Mouse (Mus musculus): ENCODE results near the gene Vmn1r148.
"Not testable (repeated sequence)": the region's sequence is repeated elsewhere in the genome, so short reads cannot be mapped to it uniquely, and the experiment has no call there.

The Vmn1r148 gene

GRCm38 (mm10) chr7:22413283-22413682 lies at the start of gene Vmn1r148:
Vmn1r148 (plus strand) TSS chr7:22413583.
- H3K4me1 ChIP-seq (replicated peaks; ENCODE audit: low read depth, low read length) = not testable (repeated sequence)

GRCm38 (mm10) chr7:22370939-22371338 lies 42.4 kb upstream of the Vmn1r148 start, which contains the start of gene Gm8660:
Gm8660 (minus strand) TSS chr7:22371039.
- H3K36me3 ChIP-seq (ENCODE audit: insufficient read depth, low read length); H3K9me3 ChIP-seq (ENCODE audit: low read length); H3K27me3 ChIP-seq (ENCODE audit: insufficient read depth, low read length); H3K4me3 ChIP-seq (replicated peaks; ENCODE audit: low read length); H3K4me1 ChIP-seq (replicated peaks; ENCODE audit: low read depth, low read length): not testable (repeated sequence)

More at GRCm38 (mm10) chr7:22413283-22413682, at the start of gene Vmn1r148:
- not testable (repeated sequence) for H3K4me3 ChIP-seq (replicated peaks; ENCODE audit: low read length); H3K27me3 ChIP-seq (ENCODE audit: insufficient read depth, low read length); H3K36me3 ChIP-seq (ENCODE audit: insufficient read depth, low read length); H3K9me3 ChIP-seq (ENCODE audit: low read length)

GRCm38 (mm10) chr7:22438129-22438528 lies 24.7 kb downstream of the Vmn1r148 start, which contains the start of gene Vmn1r149:
Vmn1r149 (minus strand) TSS chr7:22438229.
- H3K27me3 ChIP-seq (ENCODE audit: insufficient read depth, low read length); H3K4me3 ChIP-seq (replicated peaks; ENCODE audit: low read length); H3K9me3 ChIP-seq (ENCODE audit: low read length); H3K4me1 ChIP-seq (replicated peaks; ENCODE audit: low read depth, low read length); H3K36me3 ChIP-seq (ENCODE audit: insufficient read depth, low read length): not testable (repeated sequence)

- H3K36me3 ChIP-seq (ENCODE audit: insufficient read depth, low read length); H3K4me1 ChIP-seq (replicated peaks; ENCODE audit: low read depth, low read length); H3K27me3 ChIP-seq (ENCODE audit: insufficient read depth, low read length); H3K4me3 ChIP-seq (replicated peaks; ENCODE audit: low read length); H3K9me3 ChIP-seq (ENCODE audit: low read length): not testable (repeated sequence)
Measured at GRCm38 (mm10) chr7:22463975-22464374, 50.6 kb downstream of the Vmn1r148 start, which contains the start of gene Gm10665. Gm10665 (minus strand) TSS chr7:22464075.

All from E14TG2a.4 (cell line).